Mouse (Mus musculus) embryonic fibroblast, embryonic 13.5 days (primary cell): ENCODE results near the gene Sp3.

ENCODE experiments used
- CTCF ChIP-seq: IDR thresholded peaks from 2 replicates; pipeline ENCODE4 v1.5.1; 2011; ENCODE audit warnings: mild to moderate bottlenecking, control low read depth, low read length, moderate library complexity, borderline replicate concordance; ENCODE audit not compliant: insufficient read depth
- POLR2A ChIP-seq: IDR thresholded peaks from 2 replicates; pipeline ENCODE4 v1.6.1; 2011; ENCODE audit warnings: low read depth, mild to moderate bottlenecking, control low read depth, low read length, moderate library complexity

- TF ChIP-seq CTCF (no peak), POLR2A (no peak)
Measured at GRCm38 (mm10) chr2:73005611-73006515, 25.6 kb upstream of the Sp3 start.
